Mouse (Mus musculus): ENCODE data around the gene Mcl1. TPM values are rescaled to one million over a fixed set of nuclear protein-coding genes. Genes with fewer than 3 reads are reported as not detected.

Gene Mcl1
- polyA plus RNA-seq, 1 experiment from 2014 or later: 70.2 TPM

GRCm38 (mm10) chr3:95631304-95631703 lies 27.3 kb upstream of the Mcl1 start:
- Histone ChIP-seq H3K9ac (ENCODE audit: low read depth, low read length) (no peak overlapping the region), H3K9me3 (replicated peaks; ENCODE audit: low read length) (no peaks in the 10 kb centered on the region), H3K4me2 (ENCODE audit: low read length) (no peak overlapping the region), H3K4me1 (replicated peaks; ENCODE audit: insufficient read depth, low read length) (no peaks in the 10 kb centered on the region; the same call in 1 of the 2 replicates), H3K27ac (no peak overlapping the region), H3K36me3 (ENCODE audit: insufficient read depth, low read length) (peaks cover 60% of the 10 kb centered on the region), H3K4me3 (replicated peaks; ENCODE audit: low read depth, low read length) (no peak overlapping the region), H3K27me3 (ENCODE audit: insufficient read depth, low read length) (no peaks in the 10 kb centered on the region)
- DNase-seq (ENCODE audit: low spot score): no peak
- ATAC-seq (replicated peaks; ENCODE audit: low FRiP score, low read depth): no peak
- 55% methylated on average over 6 of the region's 6 CpGs for WGBS
- TF ChIP-seq CTCF (IDR thresholded peaks at IDR 0.05; ENCODE audit: low read depth): no peak

- WGBS: 65% methylated on average over 12 of the region's 12 CpGs
- Histone ChIP-seq H3K4me2 (ENCODE audit: low read length) (no peak overlapping the region), H3K27me3 (ENCODE audit: insufficient read depth, low read length) (no peaks in the 10 kb centered on the region), H3K27ac (no peak overlapping the region), H3K4me1 (replicated peaks; ENCODE audit: insufficient read depth, low read length) (no peaks in the 10 kb centered on the region), H3K9me3 (replicated peaks; ENCODE audit: low read length) (no peaks in the 10 kb centered on the region), H3K9ac (ENCODE audit: low read depth, low read length) (no peak overlapping the region), H3K4me3 (replicated peaks; ENCODE audit: low read depth, low read length) (no peak overlapping the region), H3K36me3 (ENCODE audit: insufficient read depth, low read length) (peaks cover 57% of the 10 kb centered on the region)
- peak; percentile 77 for TF ChIP-seq CTCF (IDR thresholded peaks at IDR 0.05; ENCODE audit: low read depth)
- no peak for ATAC-seq (replicated peaks; ENCODE audit: low FRiP score, low read depth)
- DNase-seq (ENCODE audit: low spot score): peak; percentile 72
Measured at GRCm38 (mm10) chr3:95632648-95633588, 25.7 kb upstream of the Mcl1 start.

GRCm38 (mm10) chr3:95635636-95636035 lies 23.0 kb upstream of the Mcl1 start:
- WGBS: 48% methylated on average over 4 of the region's 4 CpGs

GRCm38 (mm10) chr3:95636072-95636471 lies 22.5 kb upstream of the Mcl1 start:
- 71% methylated on average over 4 of the region's 4 CpGs for WGBS
- no peaks in the 10 kb centered on the region for H3K4me1 ChIP-seq (replicated peaks; ENCODE audit: insufficient read depth, low read length)
- TF ChIP-seq CTCF (IDR thresholded peaks at IDR 0.05; ENCODE audit: low read depth): no peak
- no peak overlapping the region for H3K4me2 ChIP-seq (ENCODE audit: low read length)
- H3K27ac ChIP-seq: peak overlapping the region; percentile 31; the same call in 1 of the 2 replicates
- DNase-seq (ENCODE audit: low spot score) (peak; percentile 30), ATAC-seq (replicated peaks; ENCODE audit: low FRiP score, low read depth) (no peak)
- H3K4me3 ChIP-seq (replicated peaks; ENCODE audit: low read depth, low read length): no peak overlapping the region
- H3K9ac ChIP-seq (ENCODE audit: low read depth, low read length): no peak overlapping the region
- no peaks in the 10 kb centered on the region for H3K9me3 ChIP-seq (replicated peaks; ENCODE audit: low read length)
- H3K36me3 ChIP-seq (ENCODE audit: insufficient read depth, low read length): peaks cover 28% of the 10 kb centered on the region
- no peaks in the 10 kb centered on the region for H3K27me3 ChIP-seq (ENCODE audit: insufficient read depth, low read length)

More at GRCm38 (mm10) chr3:95635636-95636035, 23.0 kb upstream of the Mcl1 start:
- Histone ChIP-seq H3K27ac (peak overlapping the region; percentile 31), H3K27me3 (ENCODE audit: insufficient read depth, low read length) (no peaks in the 10 kb centered on the region), H3K4me2 (ENCODE audit: low read length) (no peak overlapping the region), H3K36me3 (ENCODE audit: insufficient read depth, low read length) (peaks cover 32% of the 10 kb centered on the region), H3K4me3 (replicated peaks; ENCODE audit: low read depth, low read length) (no peak overlapping the region), H3K4me1 (replicated peaks; ENCODE audit: insufficient read depth, low read length) (no peaks in the 10 kb centered on the region), H3K9ac (ENCODE audit: low read depth, low read length) (no peak overlapping the region), H3K9me3 (replicated peaks; ENCODE audit: low read length) (no peaks in the 10 kb centered on the region)
- no peak for ATAC-seq (replicated peaks; ENCODE audit: low FRiP score, low read depth)
- TF ChIP-seq CTCF (IDR thresholded peaks at IDR 0.05; ENCODE audit: low read depth): no peak
- DNase-seq (ENCODE audit: low spot score): peak; percentile 27

- Histone ChIP-seq H3K9ac (ENCODE audit: low read depth, low read length) (no peak overlapping the region), H3K27ac (no peak overlapping the region), H3K4me3 (replicated peaks; ENCODE audit: low read depth, low read length) (no peak overlapping the region), H3K4me2 (ENCODE audit: low read length) (no peak overlapping the region), H3K4me1 (replicated peaks; ENCODE audit: insufficient read depth, low read length) (no peaks in the 10 kb centered on the region), H3K36me3 (ENCODE audit: insufficient read depth, low read length) (peaks cover 14% of the 10 kb centered on the region; the same call in 1 of the 2 replicates), H3K9me3 (replicated peaks; ENCODE audit: low read length) (no peaks in the 10 kb centered on the region), H3K27me3 (ENCODE audit: insufficient read depth, low read length) (no peaks in the 10 kb centered on the region)
- ATAC-seq (replicated peaks; ENCODE audit: low FRiP score, low read depth) (no peak), DNase-seq (ENCODE audit: low spot score) (no peak)
- 89% methylated on average over 1 of the region's 1 CpGs for WGBS
- peak; percentile 44 for TF ChIP-seq CTCF (IDR thresholded peaks at IDR 0.05; ENCODE audit: low read depth)
Measured at GRCm38 (mm10) chr3:95639694-95640093, 18.9 kb upstream of the Mcl1 start.

GRCm38 (mm10) chr3:95643097-95643496 lies 15.5 kb upstream of the Mcl1 start:
- ATAC-seq (replicated peaks; ENCODE audit: low FRiP score, low read depth) (no peak), DNase-seq (ENCODE audit: low spot score) (no peak)
- no peaks in the 10 kb centered on the region for H3K9me3 ChIP-seq (replicated peaks; ENCODE audit: low read length)
- no peak overlapping the region for H3K27ac ChIP-seq
- no peaks in the 10 kb centered on the region for H3K4me1 ChIP-seq (replicated peaks; ENCODE audit: insufficient read depth, low read length)
- H3K4me3 ChIP-seq (replicated peaks; ENCODE audit: low read depth, low read length): no peak overlapping the region
- no peak for TF ChIP-seq CTCF (IDR thresholded peaks at IDR 0.05; ENCODE audit: low read depth)
- 69% methylated on average over 7 of the region's 7 CpGs for WGBS
- H3K27me3 ChIP-seq (ENCODE audit: insufficient read depth, low read length): no peaks in the 10 kb centered on the region
- H3K4me2 ChIP-seq (ENCODE audit: low read length): no peak overlapping the region
- H3K9ac ChIP-seq (ENCODE audit: low read depth, low read length): no peak overlapping the region
- no peaks in the 10 kb centered on the region for H3K36me3 ChIP-seq (ENCODE audit: insufficient read depth, low read length)

Measured in kidney, postnatal 0 days (tissue).